Mouse (Mus musculus): Measurements from ENCODE around the gene Cept1.
"Not testable (repeated sequence)": the region's sequence is repeated elsewhere in the genome, so short reads cannot be mapped to it uniquely, and the experiment has no call there.

The Cept1 gene

DNA sequence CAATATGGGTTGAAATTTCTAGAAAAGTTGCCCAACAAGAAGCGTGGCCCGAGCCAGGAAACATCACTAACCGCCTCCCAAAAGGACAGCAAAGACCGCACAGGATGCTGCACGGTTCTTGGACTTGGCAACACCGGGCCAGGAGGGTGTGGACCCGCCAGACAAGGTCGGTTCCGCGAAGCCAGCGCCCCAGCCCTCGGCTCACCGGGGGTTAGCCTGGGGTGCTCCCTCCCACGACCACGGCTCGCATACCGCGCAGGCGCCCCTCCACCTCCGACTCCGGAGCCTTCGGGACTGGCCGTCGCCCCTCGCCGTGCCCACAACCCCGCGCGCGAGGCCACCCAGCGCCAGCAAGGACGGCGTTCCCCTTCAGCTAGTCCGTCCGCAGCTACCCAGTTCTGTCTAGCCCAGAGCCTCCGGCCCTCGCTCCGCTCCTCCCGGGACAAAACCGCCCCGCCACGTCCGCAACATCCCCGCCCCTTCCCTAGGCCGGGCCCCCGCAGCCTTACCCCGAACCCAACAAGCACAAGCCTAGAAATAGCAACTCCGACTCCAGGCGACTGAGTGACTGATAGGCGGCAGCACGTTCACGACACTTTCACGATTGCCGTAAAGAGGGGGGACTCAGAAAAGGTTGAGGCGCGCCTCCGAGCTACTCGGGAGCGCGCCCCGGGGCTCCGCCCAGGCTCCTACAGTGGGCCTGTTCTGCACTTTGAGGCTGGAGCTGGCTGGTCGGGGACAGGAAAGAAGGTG is at the start of gene Cept1, which contains the start of gene Dram2:
TSS of gene Cept1 (minus strand) at position 632 of the 753 bp plus-strand sequence.
TSS of gene Dram2 (plus strand) at position 628 of the 753 bp plus-strand sequence.
- peak; percentile 84 for DNase-seq (ENCODE audit: low spot score)

- DNase-seq (ENCODE audit: low spot score): not testable (repeated sequence)
Observed at GRCm38 (mm10) chr3:106593631-106594030, 46.0 kb upstream of the Cept1 start.

GRCm38 (mm10) chr3:106579296-106579695 is 31.7 kb upstream of the Cept1 start:
- DNase-seq (ENCODE audit: low spot score): no peak

DNA sequence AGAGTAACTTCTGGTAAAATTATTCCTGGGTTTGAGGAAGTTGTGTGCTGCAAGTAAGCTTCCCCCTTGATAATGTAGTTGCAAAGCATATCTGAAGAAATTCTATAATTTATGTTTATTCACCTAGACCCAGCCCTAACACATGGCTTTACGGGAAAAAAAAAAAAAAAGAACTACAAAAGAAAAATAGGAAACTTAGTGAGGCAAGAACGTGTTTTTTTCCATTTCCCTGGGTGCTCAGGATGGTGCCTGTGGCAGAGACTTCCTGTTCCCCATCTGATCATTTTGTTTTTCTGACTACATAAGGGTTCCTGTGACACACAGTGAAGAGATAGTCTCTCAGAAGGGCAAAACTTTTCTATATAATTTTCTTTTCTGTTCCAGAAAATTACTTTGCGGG is 25.6 kb upstream of the Cept1 start:
- DNase-seq (ENCODE audit: low spot score): no peak

DNA sequence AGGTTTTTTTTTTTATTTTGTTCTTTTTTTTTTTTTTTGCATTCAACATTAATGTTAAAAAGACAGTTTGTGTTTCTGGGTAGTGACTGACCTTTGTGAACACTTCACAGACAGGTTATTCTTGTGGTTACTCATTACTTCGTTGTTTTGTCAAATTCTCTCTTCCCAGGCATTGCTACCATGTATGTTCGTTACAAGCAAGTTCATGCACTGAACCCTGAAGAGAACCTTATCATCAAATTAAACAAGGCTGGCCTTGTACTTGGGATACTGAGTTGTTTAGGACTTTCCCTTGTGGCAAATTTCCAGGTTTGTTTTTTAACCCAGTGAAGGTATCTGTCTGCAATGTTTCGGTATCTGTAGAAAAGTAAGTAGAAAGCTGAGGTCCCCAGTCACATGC is 18.3 kb upstream of the Cept1 start:
- no peak for DNase-seq (ENCODE audit: low spot score)

GRCm38 (mm10) chr3:106558271-106558670 is 10.7 kb upstream of the Cept1 start:
- no peak for DNase-seq (ENCODE audit: low spot score)

- DNase-seq (ENCODE audit: low spot score): no peak
Observed at GRCm38 (mm10) chr3:106555743-106556250, 8.2 kb upstream of the Cept1 start.

DNA sequence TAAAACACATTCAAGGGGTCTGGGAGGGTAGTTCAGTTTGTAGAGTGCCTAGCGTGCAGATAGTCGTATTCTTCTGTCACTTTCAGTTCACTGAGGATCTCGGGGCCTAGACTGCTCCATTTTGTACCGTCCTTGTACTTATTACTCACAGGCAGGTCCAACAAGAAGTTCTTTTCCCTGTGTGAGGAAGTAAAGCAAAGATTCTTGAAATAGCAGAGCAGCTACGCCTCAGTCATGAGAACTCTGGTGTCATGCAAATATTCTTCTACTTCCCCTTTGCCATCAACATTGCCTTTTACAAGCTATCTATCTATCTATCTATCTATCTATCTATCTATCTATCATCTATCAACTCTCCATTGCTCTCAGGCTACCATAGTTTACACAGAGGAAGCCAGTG is 5.8 kb upstream of the Cept1 start:
- no peak for DNase-seq (ENCODE audit: low spot score)

DNA sequence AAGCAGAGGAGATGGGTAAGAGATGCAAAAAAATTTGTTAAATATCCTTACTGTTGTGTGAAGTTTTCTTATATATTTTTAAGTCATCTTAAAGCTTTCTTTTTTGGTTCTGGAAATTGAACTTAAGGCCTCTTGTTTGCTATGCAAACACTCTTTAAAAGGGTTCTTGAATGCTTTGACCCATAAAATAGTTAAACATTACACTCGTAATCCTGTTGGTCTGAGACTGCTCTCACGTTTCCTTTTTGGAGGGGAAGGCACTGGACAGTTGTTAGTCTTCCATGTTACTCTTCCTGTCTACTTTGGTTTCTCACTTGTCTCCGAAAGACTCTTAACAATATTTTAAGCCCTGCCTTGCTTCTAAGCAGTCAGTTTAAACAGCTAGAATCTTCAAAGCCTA is 1.4 kb upstream of the Cept1 start:
- no peak for DNase-seq (ENCODE audit: low spot score)

GRCm38 (mm10) chr3:106547924-106548539 is 430 bp upstream of the Cept1 start:
- DNase-seq (ENCODE audit: low spot score): no peak

GRCm38 (mm10) chr3:106544721-106545316 is 2.8 kb downstream of the Cept1 start:
- DNase-seq (ENCODE audit: low spot score): no peak

GRCm38 (mm10) chr3:106533277-106533676 is 14.3 kb downstream of the Cept1 start:
- no peak for DNase-seq (ENCODE audit: low spot score)

GRCm38 (mm10) chr3:106528032-106528431 is 19.6 kb downstream of the Cept1 start:
- no peak for DNase-seq (ENCODE audit: low spot score)

DNA sequence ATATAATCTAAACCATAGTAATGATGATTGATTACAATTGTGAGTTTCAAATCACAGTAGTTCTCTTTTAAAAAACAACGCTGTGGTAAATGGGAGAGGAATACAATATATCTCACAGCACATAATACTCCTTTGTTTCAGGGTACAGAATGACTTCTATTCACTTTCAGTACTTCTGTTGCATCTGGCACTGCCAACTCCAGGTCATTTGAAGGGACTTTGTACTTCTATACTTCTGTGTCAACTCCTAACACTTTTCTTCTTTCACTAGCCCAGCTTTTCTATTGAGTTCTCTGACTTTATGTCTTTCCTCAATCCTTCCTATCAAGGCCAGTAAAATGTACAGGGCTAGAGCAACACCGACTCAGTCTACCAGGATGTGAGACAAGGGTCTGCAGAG is 21.2 kb downstream of the Cept1 start:
- no peak for DNase-seq (ENCODE audit: low spot score)

DNA sequence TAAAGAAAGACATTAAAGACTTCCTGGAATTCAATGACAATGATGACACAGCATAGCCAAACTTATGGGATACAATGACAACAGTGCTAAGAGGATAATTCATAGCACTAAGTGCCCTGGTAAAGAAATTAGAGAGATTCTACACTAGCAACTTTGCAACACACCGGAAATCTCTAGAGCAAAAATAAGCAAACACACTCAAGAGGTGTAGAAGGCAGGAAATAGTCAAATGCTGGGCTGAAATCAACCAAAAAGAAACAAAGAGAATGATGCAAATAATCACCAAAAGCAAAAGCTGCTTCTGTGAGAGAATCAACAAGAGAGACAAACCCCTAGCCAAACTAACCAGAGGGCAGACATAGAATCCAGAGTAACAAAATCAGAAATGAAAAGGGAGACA is 24.9 kb downstream of the Cept1 start:
- DNase-seq (ENCODE audit: low spot score): no peak

DNA sequence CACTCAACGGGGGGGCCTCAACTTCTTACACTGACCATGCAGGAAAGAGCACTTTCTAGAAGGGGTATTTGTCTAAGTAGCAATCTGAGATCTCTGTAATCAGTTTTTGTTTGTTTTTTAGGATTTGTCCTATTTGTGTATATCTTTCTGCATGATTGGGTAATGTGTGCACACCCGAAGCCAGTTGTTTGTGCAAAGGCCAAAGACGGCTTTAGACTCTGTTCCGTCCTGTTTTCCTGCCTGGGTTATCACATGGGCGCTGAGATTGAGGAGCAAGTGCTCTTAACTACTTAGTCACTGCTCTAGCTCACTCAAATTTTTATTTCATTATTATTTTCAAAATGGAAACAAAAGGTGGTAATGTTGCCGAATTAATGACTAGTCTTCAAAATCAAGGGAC is 32.6 kb downstream of the Cept1 start:
- DNase-seq (ENCODE audit: low spot score): no peak

DNA sequence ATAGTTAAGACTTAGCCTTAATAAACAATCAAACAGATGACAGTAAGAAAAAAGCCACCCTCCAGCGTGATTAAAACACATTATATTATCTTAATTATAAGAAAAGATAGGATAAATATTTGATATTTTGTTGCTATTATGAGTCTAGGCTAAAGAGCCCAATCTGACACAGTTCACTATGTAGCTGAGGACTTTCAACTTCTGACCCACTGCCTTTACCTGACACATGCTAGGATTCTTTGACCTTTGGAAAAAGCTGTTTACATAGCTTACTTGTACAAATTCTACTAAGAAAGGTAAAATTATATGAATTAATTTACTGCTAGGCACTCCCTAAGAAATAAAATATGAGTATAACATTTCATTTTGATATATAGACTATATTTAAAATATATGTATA is 36.9 kb downstream of the Cept1 start:
- DNase-seq (ENCODE audit: low spot score): no peak

DNA sequence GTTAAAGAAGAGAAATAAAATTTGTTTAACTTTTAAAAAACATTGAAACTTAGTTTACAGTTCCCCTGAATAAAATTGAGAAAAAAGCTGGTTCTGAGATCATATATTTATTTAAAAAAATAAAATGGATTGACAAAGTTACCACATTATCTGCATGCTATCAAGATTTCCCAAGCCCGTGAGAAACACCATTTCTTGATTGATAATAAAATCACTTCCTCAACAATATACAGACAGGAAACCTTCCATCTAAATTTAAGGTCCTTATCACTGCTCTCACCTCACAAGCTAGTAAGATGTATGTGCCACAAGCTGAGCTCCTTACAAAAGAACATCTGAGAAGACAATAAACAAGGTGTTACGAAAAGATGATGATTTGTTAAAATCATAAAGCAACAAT is 44.7 kb downstream of the Cept1 start:
- no peak for DNase-seq (ENCODE audit: low spot score)

DNA sequence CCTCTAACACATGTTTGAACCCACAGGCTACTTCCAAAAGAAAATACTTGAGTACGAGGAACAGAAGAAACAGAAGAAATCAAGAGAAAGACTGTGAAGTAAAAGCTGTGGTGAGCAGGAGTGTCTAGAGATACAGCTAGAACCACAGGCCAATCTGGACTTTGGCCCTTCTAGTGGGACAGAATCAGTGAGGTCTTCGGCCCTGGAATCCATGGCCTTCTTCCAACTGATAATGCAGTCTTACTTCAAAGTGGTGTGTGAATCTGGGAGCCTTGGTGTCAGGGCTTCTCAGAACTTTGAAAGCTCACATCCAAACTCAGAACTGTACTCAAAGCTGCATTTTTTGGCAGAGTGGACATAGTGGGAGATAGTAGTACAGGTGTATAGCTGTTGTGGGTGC is 47.1 kb downstream of the Cept1 start:
- DNase-seq (ENCODE audit: low spot score): no peak

GRCm38 (mm10) chr3:106496996-106497395 is 50.6 kb downstream of the Cept1 start:
- DNase-seq (ENCODE audit: low spot score): no peak

GRCm38 (mm10) chr3:106496045-106496721 is 51.4 kb downstream of the Cept1 start:
- DNase-seq (ENCODE audit: low spot score): no peak

- DNase-seq (ENCODE audit: low spot score): no peak
Observed at GRCm38 (mm10) chr3:106495346-106496044, 52.1 kb downstream of the Cept1 start.
